Mouse (Mus musculus) Patski (cell line): ENCODE results near the gene E430018J23Rik. TPM values are rescaled to one million over a fixed set of nuclear protein-coding genes. Genes with fewer than 3 reads are reported as not detected.
"Not testable (repeated sequence)": the region's sequence is repeated elsewhere in the genome, so short reads cannot be mapped to it uniquely, and the experiment has no call there.

Source experiments
- ATAC-seq: fragments of 100-300 bp; one replicate; pipeline ENCODE4 v1.8.0; 2021
- CTCF ChIA-PET: fragments of 350-600 bp; sonication (Branson Sonifier 250); formaldehyde crosslinking; loops from one replicate; lab custom pipeline; 2022; ENCODE audit warnings: inconsistent platforms; lab: Charles Lee
- POLR2A ChIA-PET: fragments of 350-600 bp; sonication (Branson Sonifier 250); formaldehyde crosslinking; loops from one replicate; lab custom pipeline; 2022; ENCODE audit warnings: antibody characterized with exemption, inconsistent platforms; lab: Charles Lee
- DNase-seq: peaks from one replicate; pipeline ENCODE4 v3.0.0-alpha.2; 2011; ENCODE audit warnings: low read depth, low spot score
- H3K27me3 ChIP-seq: fragments of 371-371 bp; one replicate; pipeline ENCODE4 v1.5.1; 2021
- CTCF ChIP-seq: fragments of 100-300 bp; IDR thresholded peaks from one replicate; pipeline ENCODE4 v1.5.1; 2021
- in situ Hi-C: fragments of 300-500 bp; cut with MboI; formaldehyde crosslinking; loops from 3 replicates; pipeline ENCODE4 v1.11.1; 2018; ENCODE audit warnings: low pct_unique_long_range_greater_than_20kb, mixed read lengths
- polyA plus RNA-seq: library from polyadenylated mRNA; unstranded; gene quantifications from one replicate; pipeline ENCODE4 v1.2.3, GENCODE M21; 2021

E430018J23Rik gene
- polyA plus RNA-seq, 1 experiment from 2014 or later = 10.0 TPM

DNA sequence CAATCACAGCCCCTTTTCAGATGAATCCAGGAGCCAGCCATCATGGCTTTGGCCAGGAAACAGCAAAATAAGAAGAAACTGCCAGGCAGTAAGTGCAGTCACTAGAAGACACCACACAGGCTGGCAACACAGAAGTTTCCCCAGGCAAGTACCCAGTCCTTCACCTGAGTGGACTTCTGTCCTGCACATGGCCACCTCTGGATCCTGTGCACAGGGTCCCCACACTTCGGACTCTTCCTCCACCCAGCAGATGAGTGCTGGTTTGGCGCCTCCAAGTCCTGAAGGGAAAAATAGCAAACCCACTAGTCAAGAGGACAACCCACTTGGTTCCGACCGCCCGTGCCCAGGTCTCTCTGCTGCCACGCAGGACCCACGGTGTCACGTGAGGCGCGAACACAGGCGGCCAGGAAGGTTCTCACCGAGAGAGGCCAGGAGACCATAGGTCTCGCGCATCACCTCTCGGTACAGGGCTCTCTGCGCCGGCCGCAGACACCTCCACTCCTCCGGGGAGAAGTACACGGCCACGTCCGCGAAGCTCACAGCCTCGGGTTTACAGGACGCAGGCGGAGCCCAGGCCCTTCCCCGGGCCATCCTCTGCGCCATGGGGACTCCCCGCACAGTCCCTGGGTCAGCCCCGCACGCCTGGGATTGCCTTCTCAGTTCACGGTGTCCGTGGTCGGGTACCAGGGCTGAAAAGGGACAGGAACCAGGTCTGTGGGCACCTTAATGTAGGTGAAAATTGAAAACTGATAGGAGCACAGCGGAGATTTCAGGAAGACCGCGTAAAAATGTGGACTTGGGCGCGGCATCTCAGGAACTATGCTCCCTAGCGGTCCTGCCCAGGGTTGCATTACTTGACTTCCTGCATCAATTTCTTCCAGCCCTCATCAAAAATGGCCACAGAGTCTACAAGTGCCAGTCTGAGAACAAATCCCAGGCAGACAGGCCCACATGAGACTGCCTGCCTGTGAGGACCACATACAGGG, 12.9 kb upstream of the E430018J23Rik start, which contains the start of gene Zfp764:
Gene Zfp764 (minus strand): TSS at position 821 of the 986 bp plus-strand sequence.
- TF ChIP-seq CTCF = peak; percentile 44
- H3K27me3 ChIP-seq, ATAC-seq, in situ Hi-C loops, POLR2A ChIA-PET, DNase-seq: not testable (repeated sequence)
- CTCF ChIA-PET = interaction anchor here (0.6 kb wide), 1 partner anchor 39 kb away, joined by 3 read pairs; no protein-coding TSS in a partner anchor

GRCm38 (mm10) chr7:127404101-127404500, 10.7 kb upstream of the E430018J23Rik start:
- DNase-seq, in situ Hi-C loops, H3K27me3 ChIP-seq, POLR2A ChIA-PET, ATAC-seq, CTCF ChIA-PET: not testable (repeated sequence)

GRCm38 (mm10) chr7:127402980-127403379, 9.6 kb upstream of the E430018J23Rik start:
- in situ Hi-C loops = no loop called here
- ChIA-PET CTCF (no interaction called here), POLR2A (no interaction called here)
- H3K27me3 ChIP-seq = no peaks in the 10 kb centered on the region
- ATAC-seq (no peak), DNase-seq (no peak)
- TF ChIP-seq CTCF = peak; percentile 12

- ChIA-PET POLR2A (no interaction called here), CTCF (no interaction called here)
- no peak for ATAC-seq
- no peak for DNase-seq
- in situ Hi-C loops = no loop called here
- no peaks in the 10 kb centered on the region for H3K27me3 ChIP-seq
- no peak for TF ChIP-seq CTCF
Measured at GRCm38 (mm10) chr7:127400355-127400754, 6.9 kb upstream of the E430018J23Rik start.

- H3K27me3 ChIP-seq = no peaks in the 10 kb centered on the region
- DNase-seq (no peak), ATAC-seq (no peak)
- in situ Hi-C loops = no loop called here
- CTCF ChIA-PET = interaction anchor here (1.3 kb wide), 1 partner anchor 85 kb away, joined by 3 read pairs; no protein-coding TSS in a partner anchor
- POLR2A ChIA-PET = interaction anchor here (1.2 kb wide), 1 partner anchor 18 kb away, joined by 3 read pairs; the partner anchor contains the start of gene Zfp747
- TF ChIP-seq CTCF = no peak
Measured at GRCm38 (mm10) chr7:127393944-127394333, 510 bp upstream of the E430018J23Rik start.

GRCm38 (mm10) chr7:127392251-127392824, 1.1 kb downstream of the E430018J23Rik start:
- in situ Hi-C loops = no loop called here
- H3K27me3 ChIP-seq = no peaks in the 10 kb centered on the region
- CTCF ChIA-PET = no interaction called here
- POLR2A ChIA-PET = no interaction called here
- ATAC-seq (no peak), DNase-seq (no peak)
- no peak for TF ChIP-seq CTCF

DNA sequence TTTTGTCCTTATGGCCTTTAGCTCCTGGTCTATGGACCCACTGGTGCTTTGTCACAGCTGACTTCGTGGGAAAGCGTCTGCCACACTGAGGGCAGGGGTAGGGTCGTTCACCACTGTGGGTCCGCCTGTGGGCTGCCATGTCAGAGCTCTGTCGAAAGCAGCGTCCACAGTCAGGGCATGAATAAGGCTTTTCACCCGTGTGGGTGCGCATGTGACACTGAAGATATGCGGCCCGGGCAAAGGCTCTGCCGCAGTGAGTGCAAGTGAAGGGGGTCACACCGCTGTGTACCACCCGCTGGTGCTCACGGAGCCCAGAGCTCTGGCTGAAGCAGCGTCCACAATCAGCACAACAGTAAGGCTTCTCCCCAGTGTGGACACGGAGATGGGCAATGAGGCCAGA, 1.9 kb downstream of the E430018J23Rik start:
- no peaks in the 10 kb centered on the region for H3K27me3 ChIP-seq
- POLR2A ChIA-PET = no interaction called here
- no peak for TF ChIP-seq CTCF
- CTCF ChIA-PET = no interaction called here
- in situ Hi-C loops = no loop called here
- ATAC-seq = no peak
- DNase-seq = no peak

GRCm38 (mm10) chr7:127390306-127390705, 3.1 kb downstream of the E430018J23Rik start:
- POLR2A ChIA-PET = no interaction called here
- ATAC-seq = no peak
- no peaks in the 10 kb centered on the region for H3K27me3 ChIP-seq
- no peak for DNase-seq
- in situ Hi-C loops = no loop called here
- no peak for TF ChIP-seq CTCF
- CTCF ChIA-PET = no interaction called here

DNA sequence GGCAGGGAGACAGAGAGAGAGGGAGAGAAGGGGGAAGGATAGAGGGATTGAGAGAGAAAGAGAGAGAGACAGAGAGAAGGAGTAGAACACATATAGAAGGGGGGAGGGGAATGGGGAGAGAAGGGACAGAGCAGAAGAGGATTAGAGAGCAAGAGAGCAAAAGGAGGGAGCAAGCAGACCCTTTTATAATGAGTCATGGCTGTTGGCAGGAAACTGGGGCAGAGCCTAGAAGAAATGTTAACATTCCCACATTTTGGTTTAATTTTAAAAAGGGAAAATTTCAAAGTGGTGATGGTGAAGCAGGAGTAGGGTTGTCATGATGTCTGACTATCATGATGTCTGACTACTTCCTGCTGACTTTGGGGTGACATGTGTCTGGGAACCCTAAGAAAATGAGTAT, 5.2 kb downstream of the E430018J23Rik start:
- in situ Hi-C loops, ATAC-seq, CTCF ChIA-PET, H3K27me3 ChIP-seq, DNase-seq, POLR2A ChIA-PET: not testable (repeated sequence)

DNA sequence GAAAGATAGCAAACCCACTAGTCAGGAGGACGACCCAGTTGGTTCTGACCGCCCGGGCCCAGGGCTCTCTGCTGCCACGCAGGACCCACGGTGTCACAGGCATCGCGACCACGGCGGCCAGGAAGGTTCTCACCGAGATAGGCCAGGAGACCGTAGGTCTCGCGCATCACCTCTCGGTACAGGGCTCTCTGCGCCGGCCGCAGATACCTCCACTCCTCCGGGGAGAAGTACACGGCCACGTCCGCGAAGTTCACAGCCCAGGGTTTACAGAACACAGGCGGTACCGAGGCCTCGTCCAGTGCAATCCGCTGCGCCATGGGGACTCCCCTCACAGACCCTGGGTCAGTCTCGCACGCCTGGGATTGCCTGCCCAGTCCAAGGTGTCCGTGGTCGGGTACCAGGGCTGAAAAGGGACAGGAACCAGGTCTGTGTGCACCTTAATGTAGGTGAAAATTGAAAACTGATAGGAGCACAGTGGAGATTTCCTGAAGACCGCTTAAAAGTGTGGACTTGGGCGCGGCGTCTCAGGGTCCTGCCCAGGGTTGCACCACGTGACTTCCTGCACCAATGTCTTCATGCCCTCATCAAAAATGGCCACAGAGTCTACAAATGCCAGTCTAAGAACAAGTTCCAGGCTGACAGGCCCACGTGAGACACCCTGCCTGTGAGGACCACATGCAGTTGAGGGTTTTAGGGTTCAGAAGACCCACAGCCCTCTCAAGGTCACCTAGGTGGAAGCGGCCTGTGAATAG, 6.6 kb downstream of the E430018J23Rik start, which contains the start of gene 9130019O22Rik:
Gene 9130019O22Rik (minus strand): TSS at position 526 of the 752 bp plus-strand sequence.
- POLR2A ChIA-PET = interaction anchor here (0.7 kb wide), 1 partner anchor 131 kb away, joined by 5 read pairs; no protein-coding TSS in a partner anchor
- in situ Hi-C loops = no loop called here
- H3K27me3 ChIP-seq = no peaks in the 10 kb centered on the region
- DNase-seq (peak; percentile 43), ATAC-seq (peak; percentile 65)
- no peak for TF ChIP-seq CTCF
- CTCF ChIA-PET = no interaction called here

DNA sequence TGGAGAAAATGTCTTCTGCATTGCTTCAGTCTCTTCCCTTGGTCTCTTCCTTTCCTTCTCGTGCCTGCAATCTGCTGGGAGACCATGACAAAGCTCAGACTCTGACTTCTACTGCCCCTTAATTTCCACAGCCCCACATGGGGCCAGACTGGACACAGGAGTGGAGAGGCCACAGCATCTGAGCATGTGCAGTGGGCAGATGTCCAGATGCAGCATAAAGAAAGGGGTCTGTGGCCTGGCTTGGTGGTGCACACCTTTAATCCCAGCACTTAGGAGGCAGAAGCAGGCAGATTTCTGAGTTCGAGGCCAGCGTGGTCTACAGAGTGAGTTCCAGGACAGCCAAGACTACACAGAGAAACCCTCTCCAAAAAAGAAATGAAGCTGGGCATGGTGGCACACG, 7.9 kb downstream of the E430018J23Rik start:
- ATAC-seq, POLR2A ChIA-PET, in situ Hi-C loops, CTCF ChIA-PET, DNase-seq, H3K27me3 ChIP-seq: not testable (repeated sequence)
